Mouse (Mus musculus): ENCODE measurements around the gene Acox3. TPM values are rescaled to one million over a fixed set of nuclear protein-coding genes. Genes with fewer than 3 reads are reported as not detected.
"Not testable (repeated sequence)": the region's sequence is repeated elsewhere in the genome, so short reads cannot be mapped to it uniquely, and the experiment has no call there.

Acox3 gene
- total RNA-seq, 2 experiments from 2014 or later, result 30.5 to 41.1 TPM

GRCm38 (mm10) chr5:35576409-35577020, 6.3 kb upstream of the Acox3 start:
- DNase-seq, result no peak

GRCm38 (mm10) chr5:35578411-35578810, 4.4 kb upstream of the Acox3 start:
- no peak for DNase-seq

GRCm38 (mm10) chr5:35579247-35579893, 3.5 kb upstream of the Acox3 start:
- no peak for DNase-seq

- no peak for DNase-seq
Observed at GRCm38 (mm10) chr5:35580156-35580922, 2.5 kb upstream of the Acox3 start.

GRCm38 (mm10) chr5:35583221-35583783, 462 bp downstream of the Acox3 start:
- no peak for DNase-seq

- DNase-seq, result not testable (repeated sequence)
Observed at GRCm38 (mm10) chr5:35584259-35584658, 1.4 kb downstream of the Acox3 start.

- no peak for DNase-seq
Observed at GRCm38 (mm10) chr5:35591497-35591896, 8.7 kb downstream of the Acox3 start.

- DNase-seq, result no peak
Observed at GRCm38 (mm10) chr5:35592081-35592736, 9.4 kb downstream of the Acox3 start.

- DNase-seq, result peak; percentile 78
Observed at GRCm38 (mm10) chr5:35592824-35593223, 10.0 kb downstream of the Acox3 start.

- no peak for DNase-seq
Observed at GRCm38 (mm10) chr5:35593272-35593671, 10.4 kb downstream of the Acox3 start.

GRCm38 (mm10) chr5:35594768-35595167, 11.9 kb downstream of the Acox3 start:
- no peak for DNase-seq

GRCm38 (mm10) chr5:35595706-35596105, 12.9 kb downstream of the Acox3 start:
- peak; percentile 87 for DNase-seq

GRCm38 (mm10) chr5:35596169-35597160, 13.6 kb downstream of the Acox3 start:
- DNase-seq, result no peak

- no peak for DNase-seq
Observed at GRCm38 (mm10) chr5:35600233-35600632, 17.4 kb downstream of the Acox3 start.

GRCm38 (mm10) chr5:35601526-35601925, 18.7 kb downstream of the Acox3 start:
- DNase-seq, result no peak

- no peak for DNase-seq
Observed at GRCm38 (mm10) chr5:35605355-35605754, 22.5 kb downstream of the Acox3 start.

GRCm38 (mm10) chr5:35606800-35607199, 24.0 kb downstream of the Acox3 start:
- DNase-seq, result no peak

- no peak for DNase-seq
Observed at GRCm38 (mm10) chr5:35607784-35608183, 24.9 kb downstream of the Acox3 start.

- DNase-seq, result no peak
Observed at GRCm38 (mm10) chr5:35608559-35608958, 25.7 kb downstream of the Acox3 start.

GRCm38 (mm10) chr5:35609381-35609780, 26.5 kb downstream of the Acox3 start:
- DNase-seq, result peak; percentile 67

GRCm38 (mm10) chr5:35609971-35610370, 27.1 kb downstream of the Acox3 start:
- no peak for DNase-seq

All from adrenal gland, postnatal 10 days (tissue).